Mouse (Mus musculus) midbrain, embryonic 14.5 days (tissue): Measurements from ENCODE around the gene Mark4. TPM values are rescaled to one million over a fixed set of nuclear protein-coding genes. Genes with fewer than 3 reads are reported as not detected.

Source experiments
- ATAC-seq: fragments of 200-750 bp; cut with Nextera tagmentation; 2 replicates; pipeline ENCODE4 v1.8.0; 2017; ENCODE audit warnings: moderate number of reproducible peaks, moderate library complexity; ENCODE audit not compliant: low FRiP score, low TSS enrichment
- DNase-seq: peaks from one replicate; pipeline ENCODE4 v3.0.0-alpha.2; 2015
- H3K27ac ChIP-seq: fragments of 300-500 bp; sonication (generic); replicated peaks from 2 replicates; pipeline ENCODE4 v1.5.1; 2014; ENCODE audit warnings: mild to moderate bottlenecking, low read depth, low read length, moderate library complexity
- H3K27me3 ChIP-seq: fragments of 300-500 bp; sonication (generic); 2 replicates; pipeline ENCODE4 v1.6.1; 2014; ENCODE audit warnings: low read length, control low read depth, mixed read lengths; ENCODE audit not compliant: control insufficient read depth, insufficient read depth
- H3K36me3 ChIP-seq: fragments of 300-500 bp; sonication (generic); 2 replicates; pipeline ENCODE4 v1.6.1; 2014; ENCODE audit warnings: low read length, control low read depth; ENCODE audit not compliant: control insufficient read depth, insufficient read depth
- H3K4me1 ChIP-seq: fragments of 300-500 bp; sonication (generic); 2 replicates; pipeline ENCODE4 v1.6.1; 2014; ENCODE audit warnings: mild to moderate bottlenecking, antibody characterized with exemption, low read length, control low read depth; ENCODE audit not compliant: control insufficient read depth, insufficient read depth
- H3K4me2 ChIP-seq: fragments of 300-500 bp; sonication (generic); 2 replicates; pipeline ENCODE4 v1.6.1; 2014; ENCODE audit warnings: mild to moderate bottlenecking, low read length, moderate library complexity
- H3K4me3 ChIP-seq: fragments of 300-500 bp; sonication (generic); replicated peaks from 2 replicates; pipeline ENCODE4 v1.5.1; 2014; ENCODE audit warnings: low read depth, low read length
- H3K9ac ChIP-seq: fragments of 300-500 bp; sonication (generic); replicated peaks from 2 replicates; pipeline ENCODE4 v1.6.1; 2014; ENCODE audit warnings: mild to moderate bottlenecking, low read length, moderate library complexity
- H3K9me3 ChIP-seq: fragments of 300-500 bp; sonication (generic); 2 replicates; pipeline ENCODE4 v1.6.1; 2016; ENCODE audit warnings: low read length, control low read depth, mixed read lengths; ENCODE audit not compliant: control insufficient read depth
- WGBS: fragments of 180-500 bp; shearing (Covaris S2); extraction: QIAGEN DNeasy Blood & Tissue Kit; methylation state at CpG from one replicate; pipeline ENCODE4 v1.1.7; 2014; 5-methylcytosine and 5-hydroxymethylcytosine counted together
- polyA plus RNA-seq: library from polyadenylated mRNA; unstranded; fragments of >200 nt; fragmentation: Nextera tagmentation; extraction: Ambion mirVana; gene quantifications from 2 replicates; pipeline ENCODE4 v1.2.1, GENCODE M21; 2014

Gene Mark4
- polyA plus RNA-seq, 1 experiment from 2014 or later = 18.8 TPM

- WGBS = 25% methylated on average over 14 of the region's 14 CpGs
- no peaks in the 10 kb centered on the region for H3K36me3 ChIP-seq
- no peak for ATAC-seq
- no peaks in the 10 kb centered on the region for H3K9me3 ChIP-seq
- no peak for DNase-seq
- H3K27ac ChIP-seq = no peak overlapping the region
- peaks cover 21% of the 10 kb centered on the region for H3K27me3 ChIP-seq
- H3K4me1 ChIP-seq = no peaks in the 10 kb centered on the region
- H3K4me2 ChIP-seq = no peak overlapping the region
- H3K4me3 ChIP-seq = no peak overlapping the region
- H3K9ac ChIP-seq = no peak overlapping the region
Observed at GRCm38 (mm10) chr7:19477624-19478384, 19.2 kb upstream of the Mark4 start.

GRCm38 (mm10) chr7:19477084-19477483 is 18.5 kb upstream of the Mark4 start:
- Histone ChIP-seq H3K4me2 (no peak overlapping the region), H3K4me1 (no peaks in the 10 kb centered on the region), H3K27me3 (peaks cover 28% of the 10 kb centered on the region), H3K4me3 (no peak overlapping the region), H3K9ac (no peak overlapping the region), H3K27ac (no peak overlapping the region), H3K9me3 (no peaks in the 10 kb centered on the region), H3K36me3 (no peaks in the 10 kb centered on the region)
- DNase-seq = no peak
- ATAC-seq = no peak
- WGBS = 76% methylated on average over 2 of the region's 2 CpGs

- H3K4me3 ChIP-seq = peak overlapping the region; percentile 43
- DNase-seq (peak; percentile 95), ATAC-seq (peak; percentile 86)
- peak overlapping the region; percentile 71 for H3K4me2 ChIP-seq
- no peaks in the 10 kb centered on the region for H3K9me3 ChIP-seq
- H3K27ac ChIP-seq = peak overlapping the region; percentile 70
- WGBS = under 1% methylated on average over 89 of the region's 89 CpGs
- H3K9ac ChIP-seq = peak overlapping the region; percentile 73
- no peaks in the 10 kb centered on the region for H3K4me1 ChIP-seq
- no peaks in the 10 kb centered on the region for H3K36me3 ChIP-seq
- peaks cover 55% of the 10 kb centered on the region for H3K27me3 ChIP-seq
Observed at GRCm38 (mm10) chr7:19473875-19474443, 15.3 kb upstream of the Mark4 start.

- ATAC-seq = no peak
- no peak overlapping the region for H3K9ac ChIP-seq
- 58% methylated on average over 4 of the region's 4 CpGs for WGBS
- H3K36me3 ChIP-seq = no peaks in the 10 kb centered on the region
- no peak for DNase-seq
- H3K4me3 ChIP-seq = no peak overlapping the region
- H3K4me1 ChIP-seq = no peaks in the 10 kb centered on the region
- no peak overlapping the region for H3K27ac ChIP-seq
- H3K27me3 ChIP-seq = peaks cover 55% of the 10 kb centered on the region
- H3K9me3 ChIP-seq = no peaks in the 10 kb centered on the region
- no peak overlapping the region for H3K4me2 ChIP-seq
Observed at GRCm38 (mm10) chr7:19472403-19472802, 13.8 kb upstream of the Mark4 start.

GRCm38 (mm10) chr7:19470308-19470707 is 11.7 kb upstream of the Mark4 start:
- Histone ChIP-seq H3K4me2 (no peak overlapping the region), H3K9me3 (no peaks in the 10 kb centered on the region), H3K27me3 (peaks cover 56% of the 10 kb centered on the region), H3K4me1 (no peaks in the 10 kb centered on the region), H3K27ac (no peak overlapping the region), H3K4me3 (no peak overlapping the region), H3K36me3 (no peaks in the 10 kb centered on the region), H3K9ac (no peak overlapping the region)
- DNase-seq (no peak), ATAC-seq (no peak)
- WGBS = 5% methylated on average over 14 of the region's 14 CpGs

- ATAC-seq (no peak), DNase-seq (no peak)
- Histone ChIP-seq H3K9ac (no peak overlapping the region), H3K4me3 (no peak overlapping the region), H3K9me3 (no peaks in the 10 kb centered on the region), H3K4me1 (no peaks in the 10 kb centered on the region), H3K4me2 (no peak overlapping the region), H3K27ac (no peak overlapping the region), H3K27me3 (peaks cover 48% of the 10 kb centered on the region), H3K36me3 (no peaks in the 10 kb centered on the region)
- WGBS = 20% methylated on average over 23 of the region's 23 CpGs
Observed at GRCm38 (mm10) chr7:19469404-19469803, 10.8 kb upstream of the Mark4 start.

GRCm38 (mm10) chr7:19468279-19468678 is 9.7 kb upstream of the Mark4 start:
- Histone ChIP-seq H3K9ac (no peak overlapping the region), H3K27ac (no peak overlapping the region), H3K4me3 (no peak overlapping the region), H3K27me3 (peaks cover 43% of the 10 kb centered on the region), H3K4me1 (no peaks in the 10 kb centered on the region), H3K9me3 (no peaks in the 10 kb centered on the region), H3K4me2 (no peak overlapping the region), H3K36me3 (no peaks in the 10 kb centered on the region)
- ATAC-seq (no peak), DNase-seq (no peak)
- WGBS = 63% methylated on average over 12 of the region's 12 CpGs

GRCm38 (mm10) chr7:19467638-19468037 is 9.0 kb upstream of the Mark4 start:
- Histone ChIP-seq H3K27ac (no peak overlapping the region), H3K9me3 (no peaks in the 10 kb centered on the region), H3K27me3 (peaks cover 37% of the 10 kb centered on the region), H3K4me3 (no peak overlapping the region), H3K9ac (no peak overlapping the region), H3K4me2 (no peak overlapping the region), H3K4me1 (no peaks in the 10 kb centered on the region), H3K36me3 (no peaks in the 10 kb centered on the region)
- WGBS = 32% methylated on average over 6 of the region's 6 CpGs
- ATAC-seq (no peak), DNase-seq (no peak)

- Histone ChIP-seq H3K27ac (no peak overlapping the region), H3K9ac (no peak overlapping the region), H3K4me2 (no peak overlapping the region), H3K4me1 (no peaks in the 10 kb centered on the region), H3K36me3 (no peaks in the 10 kb centered on the region), H3K27me3 (peaks cover 27% of the 10 kb centered on the region), H3K9me3 (no peaks in the 10 kb centered on the region), H3K4me3 (no peak overlapping the region)
- 72% methylated on average over 5 of the region's 5 CpGs for WGBS
- DNase-seq (no peak), ATAC-seq (no peak)
Observed at GRCm38 (mm10) chr7:19466602-19467145, 8.1 kb upstream of the Mark4 start.
